Mouse (Mus musculus): ENCODE measurements around the gene Disp3.

The Disp3 gene

DNA sequence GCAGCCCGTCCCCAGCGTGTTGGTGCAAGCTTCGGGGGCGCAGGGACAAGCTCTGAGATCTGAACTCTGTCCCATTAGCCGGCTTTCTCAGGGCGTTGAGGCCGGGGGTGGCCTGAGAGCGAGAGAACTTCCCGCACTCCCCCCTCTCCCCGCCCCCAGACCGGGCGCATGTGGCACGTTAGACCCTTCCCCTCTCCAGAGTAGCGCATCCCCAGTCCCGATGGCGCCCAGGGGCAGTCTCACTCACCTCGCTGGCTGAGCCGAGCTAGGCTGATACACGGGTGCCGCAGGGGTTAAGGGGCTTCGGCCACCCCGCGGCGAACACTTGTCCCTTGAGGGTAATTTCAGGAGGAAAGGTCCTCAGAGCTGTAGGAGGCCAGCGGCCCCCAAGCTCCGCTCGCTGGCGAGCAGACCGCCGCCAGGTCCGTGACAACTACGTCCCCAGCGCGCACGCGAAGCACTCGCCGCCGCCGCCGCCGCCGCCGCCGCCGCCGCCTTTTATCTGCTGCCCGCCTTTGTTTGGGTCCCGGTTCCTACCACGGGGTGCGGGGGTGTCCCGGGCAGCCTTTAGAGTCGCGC is at the start of gene Disp3:
Gene Disp3, minus strand, starts transcription at position 490 of the 579 bp plus-strand sequence.
- no peak for DNase-seq (ENCODE audit: low read depth)

DNA sequence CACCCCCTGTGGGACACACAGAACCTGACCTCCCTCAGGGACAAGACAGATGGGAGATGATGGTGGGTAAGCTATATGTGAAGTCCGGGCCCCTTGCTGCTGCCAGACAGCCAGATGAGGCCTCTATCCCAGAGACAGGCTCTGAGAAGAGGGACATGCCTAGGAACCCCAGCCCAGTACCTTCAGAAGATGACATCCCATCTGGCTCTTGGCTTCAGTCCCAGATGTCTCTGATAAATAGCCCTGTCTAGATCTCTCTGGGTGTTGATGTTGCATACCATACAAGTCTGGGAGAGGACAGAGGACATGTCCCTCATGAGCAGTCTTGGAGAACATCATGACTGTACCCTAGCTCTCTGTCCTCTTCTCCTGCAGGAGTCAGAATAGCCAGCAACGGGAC is 42.5 kb upstream of the Disp3 start:
- DNase-seq (ENCODE audit: low read depth) = no peak

DNA sequence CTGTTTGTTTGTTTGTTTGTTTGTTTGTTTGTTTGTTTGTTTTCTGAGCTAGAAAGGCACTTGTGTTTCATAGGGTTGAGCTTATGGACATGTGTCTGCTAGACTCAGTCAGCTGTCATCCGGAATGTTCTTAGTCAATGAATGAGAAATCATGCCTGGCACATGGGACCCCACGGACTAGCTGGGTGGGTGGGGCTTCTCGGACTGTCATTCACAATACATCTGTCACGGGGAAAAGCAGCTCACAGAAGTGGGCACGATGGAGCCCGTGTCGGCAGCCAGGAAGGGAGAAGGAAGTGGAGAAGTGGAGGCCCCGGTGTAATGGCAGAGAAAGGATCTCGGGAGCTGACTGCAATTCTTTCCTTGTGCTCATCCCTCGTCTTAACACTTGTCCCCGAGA is 41.7 kb upstream of the Disp3 start:
- DNase-seq (ENCODE audit: low read depth) = no peak

DNA sequence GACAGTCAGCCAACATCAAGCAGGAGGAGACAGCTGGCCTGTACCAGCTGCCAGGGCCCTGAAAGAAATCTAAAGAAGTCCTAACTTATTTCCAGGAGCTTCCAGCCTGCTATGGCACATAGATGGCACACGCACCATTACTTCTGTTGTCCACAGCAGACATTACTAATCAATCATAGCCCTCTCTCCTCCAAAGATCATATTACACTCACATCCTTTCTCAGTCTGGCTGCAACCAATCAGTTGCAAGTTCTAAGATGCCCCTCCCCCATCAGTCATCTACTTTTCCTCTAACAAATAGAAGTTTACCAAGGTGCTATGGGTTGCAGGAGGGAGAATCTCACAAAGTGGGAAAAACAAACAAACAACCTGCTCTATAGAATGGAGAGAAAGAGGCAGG is 40.5 kb upstream of the Disp3 start:
- DNase-seq (ENCODE audit: low read depth) = no peak

DNA sequence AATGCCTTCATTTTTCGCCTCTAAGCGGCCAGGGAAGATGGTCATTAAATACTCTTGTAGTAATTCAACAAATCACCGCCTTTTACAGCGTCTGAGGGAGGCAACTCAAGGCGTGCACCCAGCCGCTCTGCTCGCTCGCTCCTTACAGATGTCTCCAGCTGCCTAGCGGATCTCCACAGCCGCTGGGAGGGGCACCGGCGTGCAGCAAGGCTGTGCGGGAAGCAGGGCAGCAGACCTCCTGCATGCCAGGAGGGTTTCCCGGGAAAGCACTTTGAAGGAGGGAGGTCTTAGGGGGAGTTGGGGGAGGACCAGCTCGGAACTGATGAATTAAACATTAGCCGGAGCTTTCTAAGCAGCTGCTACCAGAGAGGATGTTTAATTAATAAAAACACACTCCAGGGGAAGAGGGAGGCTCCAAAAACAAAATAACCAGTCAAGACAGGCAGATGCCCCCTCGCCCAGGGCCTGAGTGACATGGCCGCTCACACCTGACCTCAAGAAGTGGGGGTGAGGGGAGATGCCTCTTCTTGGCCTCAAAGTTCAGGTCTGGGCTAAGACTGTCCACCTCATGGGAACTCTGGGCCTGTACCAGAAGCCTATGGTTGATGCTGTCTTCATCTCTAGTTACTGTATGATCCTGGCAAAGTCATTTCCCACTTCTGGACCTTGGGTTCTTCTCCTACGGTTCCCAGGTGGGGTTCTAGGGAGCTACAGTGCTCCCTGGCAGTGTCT is 39.7 kb upstream of the Disp3 start:
- DNase-seq (ENCODE audit: low read depth) = no peak

DNA sequence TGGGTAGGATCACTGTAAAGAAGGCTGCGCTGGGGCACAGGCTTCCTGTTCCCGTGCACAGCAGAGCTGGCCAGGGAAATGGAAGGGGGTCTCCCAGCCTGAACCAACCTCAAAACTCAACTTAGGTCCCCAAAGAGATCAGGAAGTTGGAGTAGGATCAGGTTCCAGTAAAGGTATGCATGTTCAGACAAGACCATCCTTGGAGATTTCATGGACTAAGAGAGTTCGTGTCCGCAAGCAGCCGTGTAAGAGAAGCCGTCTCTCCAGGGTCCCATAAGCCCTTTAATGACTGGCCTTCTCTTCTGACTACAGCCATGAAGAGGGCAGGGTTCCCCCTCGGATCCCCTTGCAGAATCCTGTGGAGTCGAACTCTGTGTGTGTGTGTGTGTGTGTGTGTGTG is 39.0 kb upstream of the Disp3 start:
- no peak for DNase-seq (ENCODE audit: low read depth)

DNA sequence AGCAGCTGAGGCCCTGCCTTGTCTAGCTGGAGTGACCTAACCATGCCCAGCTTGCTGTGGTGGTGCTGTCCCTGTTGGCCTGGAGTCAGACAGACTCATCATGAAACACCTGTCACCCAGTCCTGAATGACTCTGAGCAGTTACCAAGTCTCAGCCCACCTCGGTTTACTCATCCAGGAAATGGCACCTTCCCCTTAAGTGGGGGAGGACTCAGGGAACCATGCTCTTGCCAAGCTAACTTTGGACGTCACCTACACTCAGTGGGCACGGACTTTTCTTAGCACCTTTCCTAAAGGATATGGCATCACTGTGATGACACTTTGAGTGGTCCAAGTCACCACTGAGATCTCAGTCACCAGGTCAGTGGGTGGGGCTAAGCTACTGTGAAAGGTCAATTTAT is 38.2 kb upstream of the Disp3 start:
- no peak for DNase-seq (ENCODE audit: low read depth)

DNA sequence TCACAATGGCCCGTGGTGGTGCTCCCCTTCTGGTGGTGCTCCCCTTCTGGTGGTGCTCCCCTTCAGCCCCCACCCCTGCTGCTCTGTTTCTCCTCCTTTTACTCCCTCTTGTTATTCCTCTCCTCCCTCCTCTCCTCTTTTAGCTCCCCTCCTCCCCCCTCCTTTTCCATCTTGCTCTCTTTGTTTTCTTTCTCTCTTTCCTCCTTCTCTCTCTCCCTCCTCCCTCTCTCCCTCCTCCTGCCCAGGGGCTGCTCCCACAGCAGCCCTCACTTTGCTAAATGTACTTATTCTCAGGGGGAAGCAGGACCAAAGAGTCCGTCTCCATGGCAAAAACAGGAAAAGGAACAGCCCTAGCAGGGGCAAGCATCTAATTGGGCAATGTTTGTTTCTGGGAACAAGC is 37.3 kb upstream of the Disp3 start:
- no peak for DNase-seq (ENCODE audit: low read depth)

DNA sequence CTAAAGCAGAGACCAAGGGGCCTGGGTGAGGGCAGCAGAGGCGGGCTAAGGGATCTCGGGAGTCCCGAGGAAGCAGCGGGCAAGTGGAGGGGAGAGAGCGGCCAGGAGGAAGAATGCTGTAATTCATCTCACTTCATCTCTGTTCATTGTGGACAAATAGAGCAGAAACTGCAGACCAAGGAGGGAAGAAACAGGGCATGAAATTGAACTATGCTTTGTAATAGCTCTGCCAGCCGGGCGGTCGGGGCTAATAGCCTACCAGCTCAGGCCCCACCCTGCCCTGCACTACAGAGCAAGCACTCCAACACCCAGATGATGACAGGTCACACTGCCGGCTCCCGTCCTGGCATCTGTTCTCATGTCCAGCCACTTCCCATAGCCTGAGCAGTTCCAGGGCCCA is 34.4 kb upstream of the Disp3 start:
- no peak for DNase-seq (ENCODE audit: low read depth)

DNA sequence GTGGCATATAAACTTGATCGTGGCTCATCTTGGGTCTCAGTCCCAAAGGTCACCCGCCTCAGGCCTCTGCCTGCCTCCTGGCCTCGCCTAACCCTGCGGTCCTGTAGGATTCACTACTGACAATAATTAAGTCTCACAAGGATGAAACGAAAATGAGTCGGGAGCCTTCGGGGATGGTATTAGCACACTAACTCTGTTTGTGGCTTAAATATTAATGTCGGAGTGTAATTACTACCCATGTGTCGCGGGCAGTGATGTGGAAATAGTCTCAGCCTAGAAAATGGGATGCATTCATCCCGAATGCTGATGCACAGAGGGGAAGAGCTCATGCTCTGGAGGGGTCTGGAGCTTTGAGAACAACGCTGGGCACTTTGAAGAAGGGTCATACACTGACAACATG is 31.6 kb upstream of the Disp3 start:
- DNase-seq (ENCODE audit: low read depth) = no peak

DNA sequence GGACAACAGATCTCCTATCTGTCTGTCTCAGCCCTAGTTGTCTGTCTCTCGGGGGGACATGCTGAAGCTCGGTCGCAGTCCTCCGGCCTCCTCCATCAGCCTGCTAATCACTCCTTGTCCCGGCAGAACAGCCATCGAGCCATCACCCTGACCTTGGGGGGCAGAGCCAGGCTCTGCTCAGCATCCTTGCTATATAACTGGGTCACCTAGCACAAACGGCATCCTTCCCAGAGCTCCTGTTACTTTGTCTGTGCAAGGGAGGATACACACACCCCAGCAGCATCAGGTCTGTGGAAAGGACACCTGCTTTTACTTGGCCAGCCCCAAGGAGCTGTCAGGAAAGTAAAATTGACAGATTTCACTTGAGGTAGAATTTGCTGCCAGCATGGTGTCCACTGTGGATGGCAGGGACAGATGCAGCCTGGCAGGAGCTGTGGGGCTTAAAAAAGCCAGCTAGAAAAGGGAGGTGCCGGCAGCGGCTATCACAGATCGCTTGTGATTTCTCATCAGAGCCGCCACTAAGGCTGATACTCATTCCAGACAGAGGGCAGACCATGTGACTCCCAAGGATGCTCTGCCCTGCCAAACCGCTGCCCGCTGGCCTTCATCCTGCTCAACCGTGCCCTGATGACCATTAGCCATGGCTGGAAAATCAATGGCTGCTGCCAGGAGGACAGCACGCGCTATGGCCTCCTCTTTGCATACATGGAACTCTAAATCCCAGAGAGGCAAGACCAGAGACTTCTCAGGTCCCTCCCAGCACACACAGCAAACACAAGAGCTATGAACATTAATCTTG is 27.8 kb upstream of the Disp3 start:
- no peak for DNase-seq (ENCODE audit: low read depth)

DNA sequence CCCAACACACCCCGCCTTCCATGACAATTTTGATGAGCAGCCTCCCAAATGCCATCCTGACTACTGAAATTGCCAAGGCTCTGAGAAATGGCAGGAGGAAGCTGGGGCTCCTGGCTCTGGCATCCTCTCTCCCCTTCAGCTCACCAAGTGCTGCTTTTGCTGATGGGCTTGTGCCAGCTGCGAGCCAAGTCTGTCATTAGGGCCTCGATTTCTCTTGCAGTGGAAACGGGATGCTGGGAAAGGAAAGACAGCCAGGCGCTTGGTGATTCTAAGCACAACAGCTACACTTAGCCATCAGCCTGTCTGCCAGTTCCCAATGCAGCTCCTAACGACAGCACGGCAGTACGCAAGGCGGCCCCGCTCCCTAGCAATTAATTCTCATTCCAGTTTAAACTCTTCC is 26.6 kb upstream of the Disp3 start:
- no peak for DNase-seq (ENCODE audit: low read depth)

DNA sequence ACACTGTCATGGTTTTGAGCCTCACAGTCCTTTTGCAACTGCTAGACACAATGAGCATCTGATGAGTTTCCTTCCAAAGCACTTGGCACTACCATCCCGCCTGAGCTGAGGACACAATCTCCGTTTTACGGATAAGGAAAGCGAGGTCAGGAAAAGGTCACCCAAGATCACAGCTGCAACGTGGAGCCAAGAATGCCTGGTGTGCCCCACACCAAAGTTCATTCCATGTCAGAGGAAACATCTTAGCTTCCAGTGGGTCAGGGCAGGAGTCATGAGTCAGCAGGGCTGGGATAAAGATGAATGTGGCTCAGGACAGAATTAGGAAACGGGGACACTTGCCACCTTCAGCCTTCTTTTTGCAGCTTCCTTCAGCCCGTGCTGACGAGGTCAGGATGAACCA is 25.8 kb upstream of the Disp3 start:
- DNase-seq (ENCODE audit: low read depth) = no peak

DNA sequence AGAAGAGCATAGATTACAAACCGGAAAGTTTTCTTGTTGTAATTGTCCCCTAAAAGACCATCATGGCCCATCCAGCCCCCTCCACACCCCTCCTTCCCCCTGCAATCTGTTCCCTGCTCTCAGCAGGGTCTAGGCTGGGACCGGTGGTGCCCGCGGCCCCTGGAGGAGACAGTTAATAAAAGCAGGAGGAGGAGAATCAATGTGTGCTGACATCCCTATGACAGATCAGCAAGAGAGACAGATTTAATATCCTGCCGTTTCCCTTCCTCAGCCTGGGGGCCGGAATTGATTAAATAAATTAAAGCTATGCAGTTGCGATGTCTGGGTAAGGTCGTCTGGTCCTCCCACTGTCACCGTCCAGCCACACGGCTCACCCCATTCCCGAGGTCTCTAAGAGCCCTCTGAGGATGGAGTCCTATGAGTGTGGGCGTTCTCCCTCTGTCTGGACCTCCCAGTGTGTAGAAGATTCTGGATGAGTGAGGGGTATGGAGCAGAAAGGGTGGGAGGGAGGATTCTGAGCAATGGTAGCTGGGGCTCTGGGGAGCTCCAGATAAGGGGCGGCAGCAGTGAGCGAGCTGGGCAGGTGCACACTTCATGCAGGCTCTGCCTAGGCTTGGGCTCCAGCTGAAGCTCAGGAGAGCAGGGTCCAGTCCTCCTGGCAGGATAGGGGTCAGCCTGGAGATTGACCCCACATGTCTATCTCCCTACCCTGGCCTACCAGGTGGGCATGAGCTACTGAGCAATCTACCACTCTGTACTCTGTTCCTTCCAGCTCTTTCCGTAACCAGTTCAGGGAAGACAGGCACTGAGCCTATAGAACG is 24.7 kb upstream of the Disp3 start:
- no peak for DNase-seq (ENCODE audit: low read depth)

DNA sequence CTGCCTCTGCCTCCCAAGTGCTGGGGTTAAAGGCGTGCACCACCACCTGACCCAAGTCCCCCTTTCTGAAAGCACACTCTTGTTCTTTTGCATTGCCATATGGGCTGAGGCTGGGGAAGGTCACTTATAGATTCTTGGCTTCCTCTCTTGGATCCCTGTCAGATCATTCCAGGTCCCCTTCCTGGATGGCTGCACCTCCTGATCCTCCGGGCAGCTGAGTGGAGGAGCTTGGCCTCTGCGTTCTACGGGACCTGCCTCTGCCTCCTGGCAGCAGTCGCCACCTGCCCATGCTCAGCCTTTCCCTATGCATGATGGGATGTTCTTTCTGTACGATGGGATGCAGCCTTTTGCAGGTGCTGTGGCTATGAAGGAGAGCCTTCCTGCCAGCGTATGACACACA is 23.1 kb upstream of the Disp3 start:
- no peak for DNase-seq (ENCODE audit: low read depth)

DNA sequence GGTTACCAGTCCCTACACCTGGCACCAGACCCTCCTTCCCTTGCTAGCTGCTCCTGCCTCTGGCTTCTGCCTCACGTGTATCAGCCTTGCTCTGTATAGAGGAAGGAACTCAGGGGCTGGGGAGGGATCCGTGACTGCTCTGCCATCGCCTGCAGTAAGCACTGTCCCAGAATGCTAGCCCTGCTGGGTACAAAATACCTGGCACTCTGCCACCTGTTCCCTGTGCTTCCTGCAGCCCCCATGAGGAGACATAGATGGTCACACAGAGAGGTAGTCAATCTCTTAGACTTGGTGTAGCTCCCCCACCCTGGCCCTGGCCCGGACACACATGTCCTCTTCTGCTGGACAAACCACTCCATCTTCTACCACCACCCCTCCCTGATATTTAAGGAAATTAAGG is 22.4 kb upstream of the Disp3 start:
- DNase-seq (ENCODE audit: low read depth) = no peak

DNA sequence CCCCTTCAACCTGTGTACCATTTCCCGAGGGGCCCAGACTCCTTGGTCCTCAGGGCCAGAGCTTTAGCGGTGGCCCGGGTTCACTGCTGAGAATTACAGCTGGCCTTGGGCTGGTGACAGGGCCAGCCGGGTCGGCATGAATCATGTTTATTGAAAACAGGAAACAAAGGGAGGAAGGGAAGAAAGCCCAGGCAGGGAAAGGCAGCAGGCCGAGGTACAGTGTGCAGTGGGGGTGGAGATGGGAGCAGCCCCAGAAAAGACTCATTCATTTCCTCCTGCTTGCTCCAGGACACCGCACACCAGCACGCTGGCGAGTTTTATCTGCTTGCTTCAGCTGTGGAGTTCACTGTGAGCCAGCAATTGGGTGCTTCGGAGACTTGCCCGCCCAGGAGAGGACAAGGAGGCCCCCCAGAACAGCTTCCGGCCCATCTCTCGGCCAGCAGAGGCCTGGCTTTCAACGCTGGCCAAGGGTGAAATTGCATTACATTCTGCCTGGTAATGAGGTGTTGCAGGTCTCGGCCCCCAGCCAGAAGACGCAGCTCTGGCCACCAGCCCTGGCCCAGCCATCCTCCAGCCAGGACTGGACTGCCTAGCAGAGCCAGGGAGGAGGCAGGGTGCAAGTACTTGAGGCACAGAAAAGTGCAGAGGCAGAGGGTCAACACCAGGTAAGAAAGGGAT is 18.8 kb upstream of the Disp3 start:
- no peak for DNase-seq (ENCODE audit: low read depth)

DNA sequence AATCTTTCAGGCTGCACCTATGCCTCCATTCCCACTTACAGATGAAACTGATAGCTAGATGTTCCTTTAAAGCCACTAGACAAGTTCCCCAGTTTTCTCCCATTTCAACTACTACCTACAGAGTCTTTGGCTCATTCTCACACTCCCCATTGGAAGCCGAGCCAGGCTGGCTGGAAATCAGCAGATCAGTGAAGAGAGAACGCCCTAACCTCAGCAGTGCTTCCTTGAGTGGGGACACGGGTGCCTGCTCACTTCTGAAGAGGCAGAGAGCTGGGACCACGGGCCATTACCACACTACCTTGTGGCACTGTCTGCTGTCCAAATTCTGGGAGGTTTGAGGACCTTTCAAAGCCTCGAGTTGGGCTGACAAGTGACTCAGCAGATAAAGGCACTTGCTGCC is 11.0 kb upstream of the Disp3 start:
- DNase-seq (ENCODE audit: low read depth) = no peak

DNA sequence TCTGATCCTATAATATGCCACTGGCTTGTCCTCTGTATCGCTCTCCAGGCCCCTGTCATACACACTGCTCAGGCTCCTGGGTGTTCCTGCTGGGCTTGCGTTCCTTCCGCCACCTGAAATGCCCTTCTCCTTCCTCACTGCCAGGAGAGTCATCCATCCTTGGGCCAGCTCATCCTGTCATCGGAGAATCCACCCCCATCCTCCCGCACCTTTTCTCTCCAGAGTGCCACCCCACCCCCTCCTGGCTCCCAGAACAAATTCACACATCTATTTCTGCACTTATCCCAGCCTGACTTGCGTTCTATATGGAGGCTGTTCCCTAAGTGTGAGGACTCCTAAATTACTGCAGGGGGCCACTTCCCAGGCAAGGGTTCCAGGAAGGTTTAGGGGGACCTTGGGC is 9.9 kb upstream of the Disp3 start:
- no peak for DNase-seq (ENCODE audit: low read depth)

DNA sequence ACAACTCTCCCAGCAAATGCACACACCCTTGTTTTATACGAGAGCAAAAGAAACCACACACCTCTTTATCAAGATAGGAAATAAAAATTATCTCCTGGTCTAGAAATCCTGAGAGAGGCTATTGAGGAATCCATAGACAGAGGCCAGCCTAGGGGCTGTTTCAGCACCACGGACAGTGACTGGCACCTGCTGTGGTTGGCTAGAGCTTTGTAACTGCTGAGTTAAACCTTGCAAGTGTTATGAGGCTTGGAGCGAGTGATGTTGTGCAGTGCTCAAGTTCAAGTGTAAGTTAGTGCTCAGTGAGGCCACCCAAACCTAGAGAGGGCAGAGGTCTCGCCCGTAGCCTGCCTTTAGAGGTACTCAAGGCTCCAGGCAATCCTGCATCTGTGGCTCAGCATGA is 5.6 kb upstream of the Disp3 start:
- DNase-seq (ENCODE audit: low read depth) = no peak

DNA sequence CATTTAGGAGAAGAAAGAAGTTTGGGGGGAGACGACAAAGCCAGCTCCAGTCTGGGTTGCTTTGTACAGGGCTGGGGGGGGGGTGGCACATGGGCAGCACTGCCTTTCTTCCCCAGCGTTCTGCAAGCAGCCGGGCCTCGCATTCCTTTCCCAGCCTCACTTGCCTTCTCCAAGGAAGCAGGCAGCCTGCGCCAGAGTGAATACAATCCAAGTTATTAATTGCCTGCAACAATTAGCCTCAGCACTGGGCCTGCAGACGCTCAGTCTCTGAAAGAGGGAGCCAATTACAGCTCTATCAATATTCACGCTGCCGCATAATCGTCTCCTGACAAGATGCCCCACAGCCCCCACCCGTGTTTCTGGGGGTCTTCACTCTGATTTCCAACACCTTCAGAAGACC is 4.1 kb upstream of the Disp3 start:
- DNase-seq (ENCODE audit: low read depth) = no peak

DNA sequence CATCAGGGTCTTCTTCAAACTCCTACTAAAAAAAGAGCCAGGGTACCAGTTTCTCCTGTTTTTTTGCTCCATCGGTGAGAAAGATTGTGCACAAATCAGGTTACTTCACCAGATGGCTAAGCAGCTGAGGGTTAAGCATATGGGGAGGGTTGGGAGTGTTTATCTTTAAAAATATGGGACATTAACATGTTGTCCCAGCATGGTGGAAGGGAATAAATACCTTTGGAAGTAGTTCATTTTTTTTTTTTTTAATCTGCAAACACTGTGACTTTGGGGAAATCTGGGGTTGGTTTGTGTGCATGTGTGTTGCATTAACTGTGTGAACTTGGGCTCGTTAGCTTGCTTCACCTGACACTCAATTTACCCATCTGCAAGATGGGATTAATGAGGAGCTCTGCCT is 3.3 kb upstream of the Disp3 start:
- DNase-seq (ENCODE audit: low read depth) = no peak

Data from naive thymus-derived CD4-positive, alpha-beta T cell, adult 2 months (primary cell).